Mouse (Mus musculus) Patski (cell line): ENCODE results near the gene Tubgcp3. TPM values are rescaled to one million over a fixed set of nuclear protein-coding genes. Genes with fewer than 3 reads are reported as not detected.
"Not testable (repeated sequence)": the region's sequence is repeated elsewhere in the genome, so short reads cannot be mapped to it uniquely, and the experiment has no call there.

ENCODE experiments used
- ATAC-seq: fragments of 100-300 bp; one replicate; pipeline ENCODE4 v1.8.0; 2021
- CTCF ChIA-PET: fragments of 350-600 bp; sonication (Branson Sonifier 250); formaldehyde crosslinking; loops from one replicate; lab custom pipeline; 2022; ENCODE audit warnings: inconsistent platforms; lab: Charles Lee
- POLR2A ChIA-PET: fragments of 350-600 bp; sonication (Branson Sonifier 250); formaldehyde crosslinking; loops from one replicate; lab custom pipeline; 2022; ENCODE audit warnings: antibody characterized with exemption, inconsistent platforms; lab: Charles Lee
- DNase-seq: peaks from one replicate; pipeline ENCODE4 v3.0.0-alpha.2; 2011; ENCODE audit warnings: low read depth, low spot score
- H3K27me3 ChIP-seq: fragments of 371-371 bp; one replicate; pipeline ENCODE4 v1.5.1; 2021
- CTCF ChIP-seq: fragments of 100-300 bp; IDR thresholded peaks from one replicate; pipeline ENCODE4 v1.5.1; 2021
- in situ Hi-C: fragments of 300-500 bp; cut with MboI; formaldehyde crosslinking; loops from 3 replicates; pipeline ENCODE4 v1.11.1; 2018; ENCODE audit warnings: low pct_unique_long_range_greater_than_20kb, mixed read lengths
- polyA plus RNA-seq: library from polyadenylated mRNA; unstranded; gene quantifications from one replicate; pipeline ENCODE4 v1.2.3, GENCODE M21; 2021

The Tubgcp3 gene
- polyA plus RNA-seq, 1 experiment from 2014 or later = 41.7 TPM

GRCm38 (mm10) chr8:12646536-12646935 lies 25.5 kb downstream of the Tubgcp3 start:
- DNase-seq = no peak
- CTCF ChIA-PET = no interaction called here

GRCm38 (mm10) chr8:12644894-12645293 lies 27.2 kb downstream of the Tubgcp3 start:
- no peak for ATAC-seq
- in situ Hi-C loops = no loop called here
- no peak for TF ChIP-seq CTCF
- POLR2A ChIA-PET = interaction anchor here (1.1 kb wide), 1 partner anchor 18 kb away, joined by 4 read pairs; no protein-coding TSS in a partner anchor
- CTCF ChIA-PET = no interaction called here
- no peak for DNase-seq
- no peaks in the 10 kb centered on the region for H3K27me3 ChIP-seq

More at GRCm38 (mm10) chr8:12646536-12646935, 25.5 kb downstream of the Tubgcp3 start:
- no peak for ATAC-seq
- POLR2A ChIA-PET = no interaction called here
- no peaks in the 10 kb centered on the region for H3K27me3 ChIP-seq
- TF ChIP-seq CTCF = no peak
- in situ Hi-C loops = no loop called here

- POLR2A ChIA-PET = no interaction called here
- ATAC-seq (no peak), DNase-seq (no peak)
- TF ChIP-seq CTCF = no peak
- in situ Hi-C loops = no loop called here
- CTCF ChIA-PET = interaction anchor here (2.3 kb wide), 1 partner anchor 15 kb away, joined by 12 read pairs; no protein-coding TSS in a partner anchor
- H3K27me3 ChIP-seq = no peaks in the 10 kb centered on the region
Observed at GRCm38 (mm10) chr8:12644341-12644740, 27.7 kb downstream of the Tubgcp3 start.

- POLR2A ChIA-PET = no interaction called here
Observed at GRCm38 (mm10) chr8:12641527-12641926, 30.5 kb downstream of the Tubgcp3 start.

GRCm38 (mm10) chr8:12638446-12638845 lies 33.6 kb downstream of the Tubgcp3 start:
- TF ChIP-seq CTCF = no peak
- H3K27me3 ChIP-seq = no peaks in the 10 kb centered on the region
- ATAC-seq (no peak), DNase-seq (no peak)
- ChIA-PET CTCF (interaction anchor here (1.4 to 1.7 kb wide), 3 partner anchors 12 to 59 kb away, joined by 3 read pairs; no protein-coding TSS in a partner anchor), POLR2A (no interaction called here)
- in situ Hi-C loops = no loop called here

More at GRCm38 (mm10) chr8:12641527-12641926, 30.5 kb downstream of the Tubgcp3 start:
- CTCF ChIA-PET = interaction anchor here (1.0 kb wide), 1 partner anchor 26 kb away, joined by 3 read pairs; no protein-coding TSS in a partner anchor
- ATAC-seq (no peak), DNase-seq (no peak)
- in situ Hi-C loops = no loop called here
- no peaks in the 10 kb centered on the region for H3K27me3 ChIP-seq
- no peak for TF ChIP-seq CTCF

GRCm38 (mm10) chr8:12635366-12635765 lies 36.7 kb downstream of the Tubgcp3 start:
- CTCF ChIA-PET = no interaction called here
- in situ Hi-C loops = no loop called here
- H3K27me3 ChIP-seq = no peaks in the 10 kb centered on the region
- no peak for TF ChIP-seq CTCF
- POLR2A ChIA-PET = no interaction called here
- DNase-seq = no peak
- no peak for ATAC-seq

GRCm38 (mm10) chr8:12629079-12629478 lies 43.0 kb downstream of the Tubgcp3 start:
- peak; percentile 76 for TF ChIP-seq CTCF
- H3K27me3 ChIP-seq = no peaks in the 10 kb centered on the region
- ATAC-seq (no peak), DNase-seq (no peak)
- ChIA-PET POLR2A (interaction anchor here (0.6 kb wide), 1 partner anchor 92 kb away, joined by 5 read pairs; no protein-coding TSS in a partner anchor), CTCF (interaction anchor here (0.8 to 2.4 kb wide), 9 partner anchors 12 to 48 kb away, joined by 3 to 12 read pairs (median 3); no protein-coding TSS in a partner anchor)
- in situ Hi-C loops = no loop called here

GRCm38 (mm10) chr8:12625890-12626289 lies 46.2 kb downstream of the Tubgcp3 start:
- DNase-seq (no peak), ATAC-seq (no peak)
- ChIA-PET CTCF (no interaction called here), POLR2A (interaction anchor here (1.7 kb wide), 1 partner anchor 19 kb away, joined by 4 read pairs; no protein-coding TSS in a partner anchor)
- in situ Hi-C loops = no loop called here
- no peaks in the 10 kb centered on the region for H3K27me3 ChIP-seq
- TF ChIP-seq CTCF = no peak

- ChIA-PET CTCF (interaction anchor here (1.1 to 2.2 kb wide), 3 partner anchors 9 to 50 kb away, joined by 3 to 10 read pairs (median 5); partner anchors contain the start of gene Tubgcp3), POLR2A (no interaction called here)
- no peaks in the 10 kb centered on the region for H3K27me3 ChIP-seq
- DNase-seq (no peak), ATAC-seq (no peak)
- in situ Hi-C loops = no loop called here
- TF ChIP-seq CTCF = no peak
Observed at GRCm38 (mm10) chr8:12621550-12622222, 50.4 kb downstream of the Tubgcp3 start.

- POLR2A ChIA-PET, ATAC-seq, in situ Hi-C loops, DNase-seq, H3K27me3 ChIP-seq: not testable (repeated sequence)
- CTCF ChIA-PET = interaction anchor here (1.3 kb wide), 1 partner anchor 60 kb away, joined by 4 read pairs; no protein-coding TSS in a partner anchor
Observed at GRCm38 (mm10) chr8:12617369-12617768, 54.7 kb downstream of the Tubgcp3 start.

- CTCF ChIA-PET = interaction anchor here (1.1 kb wide), 1 partner anchor 16 kb away, joined by 5 read pairs; no protein-coding TSS in a partner anchor
- POLR2A ChIA-PET = no interaction called here
Observed at GRCm38 (mm10) chr8:12613201-12613600, 58.8 kb downstream of the Tubgcp3 start.

More at GRCm38 (mm10) chr8:12613201-12613600, 58.8 kb downstream of the Tubgcp3 start:
- no peak for TF ChIP-seq CTCF
- ATAC-seq (no peak), DNase-seq (no peak)
- in situ Hi-C loops = no loop called here
- no peaks in the 10 kb centered on the region for H3K27me3 ChIP-seq
